Mouse (Mus musculus): ENCODE results near the gene Toporsl. TPM values are rescaled to one million over a fixed set of nuclear protein-coding genes. Genes with fewer than 3 reads are reported as not detected.

Toporsl gene
- polyA plus RNA-seq, 1 experiment from 2014 or later = not detected

DNA sequence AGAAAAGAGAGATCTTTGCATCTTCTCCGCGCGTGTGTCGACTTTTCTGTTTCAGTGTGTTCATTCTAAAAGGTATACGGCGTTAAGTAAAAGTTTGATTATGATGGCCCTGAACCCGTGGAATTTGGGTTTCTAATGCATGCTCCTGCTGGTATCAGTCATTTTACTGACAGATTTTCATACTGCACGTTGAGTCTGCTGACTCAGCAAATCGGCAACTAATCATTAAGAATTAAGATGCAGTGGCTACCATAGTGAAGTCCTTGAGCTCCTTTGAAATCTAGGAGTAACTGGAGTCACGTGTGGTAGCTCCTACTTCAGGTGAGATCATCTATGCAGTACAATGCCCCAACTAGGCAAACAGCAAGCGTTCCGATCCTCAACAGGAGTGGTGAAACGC lies 1.4 kb upstream of the Toporsl start:
- no peaks in the 10 kb centered on the region for H3K36me3 ChIP-seq (ENCODE audit: control insufficient read depth, insufficient read depth)
- H3K9ac ChIP-seq (ENCODE audit: low read depth, low read length) = no peak overlapping the region
- no peak overlapping the region for H3K4me3 ChIP-seq (ENCODE audit: low read depth, low read length)
- H3K27me3 ChIP-seq (replicated peaks; ENCODE audit: control insufficient read depth, insufficient read depth, low read length) = no peaks in the 10 kb centered on the region
- no peak overlapping the region for H3K27ac ChIP-seq (ENCODE audit: low read depth, low read length)
- 88% methylated on average over 13 of the region's 13 CpGs for WGBS
- H3K4me2 ChIP-seq (replicated peaks; ENCODE audit: low read depth) = no peak overlapping the region
- no peak for TF ChIP-seq CTCF (IDR thresholded peaks at IDR 0.05; ENCODE audit: low read depth)
- H3K9me3 ChIP-seq (ENCODE audit: control insufficient read depth) = no peaks in the 10 kb centered on the region
- no peaks in the 10 kb centered on the region for H3K4me1 ChIP-seq (replicated peaks; ENCODE audit: control insufficient read depth, insufficient read depth, low read length)
- no peak for ATAC-seq

DNA sequence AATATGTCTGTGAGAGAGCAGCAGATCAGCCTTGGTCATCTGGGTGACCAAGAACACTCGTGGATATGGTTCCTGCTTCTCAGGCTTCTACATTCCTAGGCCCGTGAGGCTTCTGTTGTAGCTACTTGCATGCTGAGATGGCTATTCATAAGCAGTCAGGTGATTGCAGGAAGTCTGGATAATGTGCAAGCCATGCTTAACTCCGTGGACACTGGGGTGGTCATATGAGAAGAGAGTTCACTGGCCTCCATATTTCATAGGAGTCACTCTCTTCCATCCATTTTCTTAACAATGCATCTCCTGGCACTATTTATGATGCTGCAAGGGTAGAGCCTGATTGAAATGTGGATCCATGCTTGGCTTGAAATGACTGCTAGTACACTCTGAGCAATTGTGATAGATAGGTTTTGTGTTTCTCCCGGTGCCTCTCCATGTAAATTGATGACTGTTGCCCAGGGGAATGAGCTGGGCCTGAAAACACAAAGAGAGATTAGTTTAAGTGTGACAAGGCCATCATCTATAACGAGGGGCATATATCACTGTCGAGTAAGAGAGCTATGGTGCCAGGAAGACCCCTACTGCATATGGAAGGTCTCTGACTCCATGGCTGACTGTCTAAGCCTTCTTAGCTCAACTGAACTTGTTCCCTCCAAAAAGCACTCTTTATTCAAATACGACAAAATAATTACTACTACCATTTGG lies 2.3 kb downstream of the Toporsl start:
- no peak for TF ChIP-seq CTCF (IDR thresholded peaks at IDR 0.05; ENCODE audit: low read depth)
- Histone ChIP-seq H3K4me1 (replicated peaks; ENCODE audit: control insufficient read depth, insufficient read depth, low read length) (no peaks in the 10 kb centered on the region), H3K9me3 (ENCODE audit: control insufficient read depth) (no peaks in the 10 kb centered on the region), H3K27me3 (replicated peaks; ENCODE audit: control insufficient read depth, insufficient read depth, low read length) (no peaks in the 10 kb centered on the region), H3K36me3 (ENCODE audit: control insufficient read depth, insufficient read depth) (no peaks in the 10 kb centered on the region), H3K27ac (ENCODE audit: low read depth, low read length) (no peak overlapping the region), H3K9ac (ENCODE audit: low read depth, low read length) (no peak overlapping the region), H3K4me2 (replicated peaks; ENCODE audit: low read depth) (no peak overlapping the region), H3K4me3 (ENCODE audit: low read depth, low read length) (no peak overlapping the region)
- no peak for ATAC-seq
- 78% methylated on average over 7 of the region's 7 CpGs for WGBS

DNA sequence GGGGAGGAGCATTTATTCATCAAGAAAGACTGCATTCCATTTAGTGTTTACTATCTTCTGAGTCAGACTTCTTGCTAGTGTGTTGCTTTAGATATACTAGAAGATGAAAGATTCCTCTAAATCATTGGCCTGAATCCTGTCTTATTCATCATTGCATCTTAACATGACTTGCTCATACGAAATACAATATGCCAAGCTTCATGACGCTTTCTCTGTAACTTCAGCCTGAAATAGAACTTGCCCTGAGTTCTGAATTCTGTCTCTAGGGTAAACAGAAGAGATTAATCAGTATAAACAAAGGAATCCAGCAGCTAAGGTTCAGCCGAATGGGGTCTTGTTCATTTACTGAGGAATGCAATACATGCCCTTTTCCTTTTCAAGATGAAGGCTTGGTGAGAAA lies 10.8 kb downstream of the Toporsl start:
- no peak for ATAC-seq
- no peaks in the 10 kb centered on the region for H3K36me3 ChIP-seq (ENCODE audit: control insufficient read depth, insufficient read depth)
- WGBS = 45% methylated on average over 3 of the region's 3 CpGs

DNA sequence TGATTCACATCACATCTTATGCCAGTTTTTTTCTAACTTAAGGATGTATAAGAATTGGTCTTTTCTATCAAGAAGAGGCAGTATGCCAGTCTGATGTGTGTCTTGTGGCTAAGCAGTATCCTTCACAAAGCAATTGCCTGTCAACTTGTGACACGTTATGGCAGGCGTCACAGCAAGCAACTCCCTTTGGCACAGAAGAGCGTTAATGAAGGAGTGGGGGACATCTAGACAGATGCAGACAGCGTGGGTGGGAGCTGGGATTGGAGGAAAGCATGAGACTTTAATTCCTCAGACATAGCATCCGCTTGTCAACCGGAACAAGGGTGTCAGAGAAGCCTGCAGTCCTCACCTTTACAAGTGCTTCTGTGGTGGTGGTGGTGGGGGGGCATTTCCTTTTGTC lies 38.9 kb downstream of the Toporsl start:
- no peak overlapping the region for H3K4me3 ChIP-seq (ENCODE audit: low read depth, low read length)
- H3K27me3 ChIP-seq (replicated peaks; ENCODE audit: control insufficient read depth, insufficient read depth, low read length) = no peaks in the 10 kb centered on the region
- no peaks in the 10 kb centered on the region for H3K36me3 ChIP-seq (ENCODE audit: control insufficient read depth, insufficient read depth)
- no peak overlapping the region for H3K4me2 ChIP-seq (replicated peaks; ENCODE audit: low read depth)
- no peaks in the 10 kb centered on the region for H3K9me3 ChIP-seq (ENCODE audit: control insufficient read depth)
- 83% methylated on average over 6 of the region's 6 CpGs for WGBS
- no peak overlapping the region for H3K9ac ChIP-seq (ENCODE audit: low read depth, low read length)
- H3K27ac ChIP-seq (ENCODE audit: low read depth, low read length) = no peak overlapping the region
- H3K4me1 ChIP-seq (replicated peaks; ENCODE audit: control insufficient read depth, insufficient read depth, low read length) = no peaks in the 10 kb centered on the region
- TF ChIP-seq CTCF (IDR thresholded peaks at IDR 0.05; ENCODE audit: low read depth) = no peak
- ATAC-seq = no peak

More for the DNA sequence above, 10.8 kb downstream of the Toporsl start:
- Histone ChIP-seq H3K4me1 (replicated peaks; ENCODE audit: control insufficient read depth, insufficient read depth, low read length) (no peaks in the 10 kb centered on the region), H3K27me3 (replicated peaks; ENCODE audit: control insufficient read depth, insufficient read depth, low read length) (no peaks in the 10 kb centered on the region), H3K9me3 (ENCODE audit: control insufficient read depth) (no peaks in the 10 kb centered on the region), H3K4me2 (replicated peaks; ENCODE audit: low read depth) (no peak overlapping the region), H3K27ac (ENCODE audit: low read depth, low read length) (no peak overlapping the region), H3K4me3 (ENCODE audit: low read depth, low read length) (no peak overlapping the region), H3K9ac (ENCODE audit: low read depth, low read length) (no peak overlapping the region)
- TF ChIP-seq CTCF (IDR thresholded peaks at IDR 0.05; ENCODE audit: low read depth) = no peak

DNA sequence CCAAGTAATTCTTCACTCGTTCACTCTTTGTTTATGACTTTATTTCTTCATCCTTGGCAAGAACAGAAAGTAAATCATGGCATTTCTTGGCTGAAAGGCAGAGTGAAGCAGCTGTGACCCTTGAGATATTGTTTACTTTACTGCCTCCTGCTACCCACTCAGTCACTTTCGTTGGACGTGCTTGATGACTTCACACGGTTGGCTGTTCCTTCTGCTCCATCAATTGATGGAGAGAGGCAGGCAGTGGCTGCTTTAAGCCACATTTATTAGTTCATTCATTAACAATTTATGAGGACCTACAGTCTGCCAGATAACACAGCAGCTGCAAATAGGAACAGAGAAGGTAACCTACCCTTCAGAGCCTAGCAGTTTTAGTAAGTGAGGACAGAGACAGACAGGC lies 51.7 kb downstream of the Toporsl start:
- Histone ChIP-seq H3K36me3 (ENCODE audit: control insufficient read depth, insufficient read depth) (no peaks in the 10 kb centered on the region), H3K27me3 (replicated peaks; ENCODE audit: control insufficient read depth, insufficient read depth, low read length) (no peaks in the 10 kb centered on the region), H3K9ac (ENCODE audit: low read depth, low read length) (no peak overlapping the region), H3K27ac (ENCODE audit: low read depth, low read length) (no peak overlapping the region), H3K4me2 (replicated peaks; ENCODE audit: low read depth) (no peak overlapping the region), H3K4me3 (ENCODE audit: low read depth, low read length) (no peak overlapping the region), H3K4me1 (replicated peaks; ENCODE audit: control insufficient read depth, insufficient read depth, low read length) (no peaks in the 10 kb centered on the region), H3K9me3 (ENCODE audit: control insufficient read depth) (no peaks in the 10 kb centered on the region)
- 46% methylated on average over 4 of the region's 4 CpGs for WGBS
- no peak for ATAC-seq
- no peak for TF ChIP-seq CTCF (IDR thresholded peaks at IDR 0.05; ENCODE audit: low read depth)

DNA sequence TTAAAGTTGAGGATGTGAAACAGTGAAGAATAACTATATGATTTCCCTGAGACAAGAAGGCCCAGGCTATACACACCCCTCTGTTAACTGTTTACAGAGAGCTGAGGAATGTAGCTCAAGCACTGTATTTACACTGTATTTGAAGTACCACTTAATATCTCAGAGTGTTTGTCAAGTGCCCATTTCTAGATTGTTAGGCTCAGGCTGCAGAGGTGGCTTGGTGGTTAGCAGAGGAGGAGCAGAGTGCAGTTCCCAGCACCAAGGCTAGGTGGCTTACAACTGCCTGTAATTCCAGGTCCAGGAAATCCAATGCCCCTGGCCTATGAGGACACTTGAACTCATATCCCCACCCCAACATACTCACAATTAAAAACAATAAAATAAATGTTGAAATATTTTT lies 63.6 kb downstream of the Toporsl start:
- H3K27me3 ChIP-seq (replicated peaks; ENCODE audit: control insufficient read depth, insufficient read depth, low read length) = no peaks in the 10 kb centered on the region
- H3K9ac ChIP-seq (ENCODE audit: low read depth, low read length) = no peak overlapping the region
- TF ChIP-seq CTCF (IDR thresholded peaks at IDR 0.05; ENCODE audit: low read depth) = no peak
- no peak overlapping the region for H3K4me3 ChIP-seq (ENCODE audit: low read depth, low read length)
- H3K4me2 ChIP-seq (replicated peaks; ENCODE audit: low read depth) = no peak overlapping the region
- no peak for ATAC-seq
- no peaks in the 10 kb centered on the region for H3K36me3 ChIP-seq (ENCODE audit: control insufficient read depth, insufficient read depth)
- no peaks in the 10 kb centered on the region for H3K9me3 ChIP-seq (ENCODE audit: control insufficient read depth)
- H3K4me1 ChIP-seq (replicated peaks; ENCODE audit: control insufficient read depth, insufficient read depth, low read length) = no peaks in the 10 kb centered on the region
- no peak overlapping the region for H3K27ac ChIP-seq (ENCODE audit: low read depth, low read length)

DNA sequence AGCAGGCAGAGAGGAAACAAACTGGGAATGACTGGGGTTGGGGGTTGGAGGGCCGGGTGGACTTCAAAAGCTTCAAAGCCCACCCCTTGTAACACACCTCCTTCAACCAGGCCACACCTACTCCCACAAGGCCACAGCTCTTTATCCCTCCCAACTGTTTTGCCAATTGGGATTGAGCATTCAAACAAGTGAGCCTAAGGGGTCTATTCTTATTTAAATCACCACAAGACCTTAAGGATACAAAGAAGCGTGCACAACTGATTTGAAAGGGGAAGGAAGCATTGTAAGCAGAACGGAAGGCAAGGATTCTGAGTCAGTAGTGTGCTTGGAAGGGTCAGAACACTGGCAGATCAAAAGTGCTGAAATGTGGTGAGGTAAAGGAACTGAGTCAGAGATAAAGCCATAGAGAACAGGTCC lies 64.6 kb downstream of the Toporsl start:
- 37% methylated on average over 3 of the region's 3 CpGs for WGBS
- Histone ChIP-seq H3K4me3 (ENCODE audit: low read depth, low read length) (no peak overlapping the region), H3K9ac (ENCODE audit: low read depth, low read length) (no peak overlapping the region), H3K4me2 (replicated peaks; ENCODE audit: low read depth) (no peak overlapping the region), H3K36me3 (ENCODE audit: control insufficient read depth, insufficient read depth) (no peaks in the 10 kb centered on the region), H3K27ac (ENCODE audit: low read depth, low read length) (no peak overlapping the region), H3K9me3 (ENCODE audit: control insufficient read depth) (no peaks in the 10 kb centered on the region), H3K27me3 (replicated peaks; ENCODE audit: control insufficient read depth, insufficient read depth, low read length) (no peaks in the 10 kb centered on the region), H3K4me1 (replicated peaks; ENCODE audit: control insufficient read depth, insufficient read depth, low read length) (no peaks in the 10 kb centered on the region)
- no peak for ATAC-seq
- no peak for TF ChIP-seq CTCF (IDR thresholded peaks at IDR 0.05; ENCODE audit: low read depth)
